8 mouse cellular contexts compared by ENCODE assay signal in the genomic region with DNA sequence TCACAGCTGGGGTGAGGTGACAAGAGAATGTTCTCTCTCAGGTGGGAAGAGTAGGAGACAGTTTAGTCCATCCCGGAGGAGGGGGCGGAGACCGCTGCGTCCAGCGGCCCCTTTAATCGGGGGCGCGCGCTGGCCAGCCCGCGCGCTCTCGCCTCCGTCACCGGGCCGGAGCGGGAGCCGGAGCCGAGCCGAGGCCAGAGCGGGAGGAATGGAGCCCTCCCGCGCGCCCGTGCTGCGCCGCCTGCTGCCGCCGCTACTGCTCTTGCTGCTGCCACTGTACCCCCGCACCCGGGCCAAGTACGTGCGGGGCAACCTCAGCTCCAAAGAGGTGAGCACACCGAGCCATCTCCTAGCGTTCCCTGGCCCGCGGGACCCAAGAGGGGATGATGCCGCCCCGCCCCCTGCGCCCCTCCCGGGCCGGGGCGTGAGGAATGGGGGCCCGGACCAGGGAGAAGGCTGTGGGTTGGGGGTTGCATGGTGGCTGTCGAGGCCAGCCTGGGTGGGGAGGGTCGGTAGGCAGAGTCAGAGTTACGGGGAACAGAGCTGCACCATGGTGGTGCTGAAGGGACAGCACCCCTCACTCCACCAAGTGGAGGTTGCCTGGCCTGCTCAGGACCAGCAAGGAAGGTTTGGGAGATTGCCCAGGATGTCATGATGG. TPM values are rescaled to one million over a fixed set of nuclear protein-coding genes. Genes with fewer than 3 reads are reported as not detected.
DNase-seq lines count a peak whose midpoint lies in the region; ATAC-seq and TF ChIP-seq lines count a peak whose summit lies in the region.

A gene (plus strand): TSS at position 151 of the 658 bp plus-strand sequence.

- no peaks in the 10 kb centered on the region for H3K9me3 ChIP-seq in embryonic facial prominence, embryonic 15.5 days (replicated peaks)
- no peaks in the 10 kb centered on the region for H3K9me3 ChIP-seq in intestine, embryonic 14.5 days (ENCODE audit: control insufficient read depth, low read length)

- no peak within 1 kb of the TSS for H3K9ac ChIP-seq in embryonic facial prominence, embryonic 15.5 days
- no peak within 1 kb of the TSS for H3K9ac ChIP-seq in intestine, embryonic 14.5 days (ENCODE audit: low read length)
- H3K9ac ChIP-seq in liver, adult 2 months (ENCODE audit: low read depth, low read length), result no peak within 1 kb of the TSS

- H3K36me3 ChIP-seq in embryonic facial prominence, embryonic 15.5 days, result no peaks in the 10 kb centered on the region
- H3K36me3 ChIP-seq in intestine, embryonic 14.5 days (ENCODE audit: control insufficient read depth, insufficient read depth, low read length), result no peaks in the 10 kb centered on the region
- H3K36me3 ChIP-seq in liver, adult 2 months (ENCODE audit: control insufficient read depth, insufficient read depth, low read length), result no peaks in the 10 kb centered on the region

- peak; percentile 55; the same call in 1 of the 2 replicates for ATAC-seq in embryonic facial prominence, embryonic 15.5 days (ENCODE audit: insufficient number of reproducible peaks, low FRiP score, low TSS enrichment, low read depth)
- peak; percentile 75; the same call in 1 of the 2 replicates for ATAC-seq in intestine, embryonic 14.5 days (replicated peaks; ENCODE audit: low FRiP score, low TSS enrichment, low read depth)

- TF ChIP-seq CTCF in liver, adult 2 months (IDR thresholded peaks at IDR 0.05; ENCODE audit: low read depth, low read length), result 0 out of 2 replicates have a peak, but pooled peaks have one; percentile 2

- DNase-seq in kidney, adult 18-20 months, result peak; percentile 41
- no peak for DNase-seq in kidney, adult 11 months
- DNase-seq in adrenal gland, postnatal 25 days, result peak; percentile 52
- peak; percentile 85 for DNase-seq in intestine, embryonic 14.5 days (ENCODE audit: low spot score)
- DNase-seq in liver, adult 2 months (ENCODE audit: extremely low read depth, low read depth, low spot score), result no peak
- peak; percentile 78 for DNase-seq in neural tube, embryonic 10.5 days (ENCODE audit: extremely low spot score, low spot score)
- no peak for DNase-seq in urinary bladder, adult 18-20 months (ENCODE audit: low spot score in 2 of 2)

- no peaks in the 10 kb centered on the region for H3K79me2 ChIP-seq in liver, adult 2 months (ENCODE audit: control insufficient read depth, insufficient read depth, low read length)

- H3K27me3 ChIP-seq in embryonic facial prominence, embryonic 15.5 days, result peaks cover 36% of the 10 kb centered on the region
- peaks cover 12% of the 10 kb centered on the region; the same call in 1 of the 2 replicates for H3K27me3 ChIP-seq in intestine, embryonic 14.5 days (replicated peaks; ENCODE audit: control insufficient read depth, insufficient read depth, low read length)
- peaks cover 4% of the 10 kb centered on the region for H3K27me3 ChIP-seq in liver, adult 2 months (ENCODE audit: control insufficient read depth, insufficient read depth, low read length)

- H3K4me3 ChIP-seq in embryonic facial prominence, embryonic 15.5 days (replicated peaks), result peak within 1 kb of the TSS; percentile 52
- peak within 1 kb of the TSS; percentile 47 for H3K4me3 ChIP-seq in intestine, embryonic 14.5 days (ENCODE audit: low read depth, low read length)
- peak within 1 kb of the TSS; percentile 52; the same call in 1 of the 2 replicates for H3K4me3 ChIP-seq in liver, adult 2 months (ENCODE audit: insufficient read depth, low read depth, low read length)

- H3K27ac ChIP-seq in embryonic facial prominence, embryonic 15.5 days (replicated peaks), result no peak within 1 kb of the TSS
- no peak within 1 kb of the TSS for H3K27ac ChIP-seq in intestine, embryonic 14.5 days (ENCODE audit: low read depth)
- H3K27ac ChIP-seq in liver, adult 2 months (replicated peaks; ENCODE audit: insufficient read depth, low read depth, low read length), result no peak within 1 kb of the TSS

- peak within 1 kb of the TSS; percentile 93 for H3K4me2 ChIP-seq in embryonic facial prominence, embryonic 15.5 days (replicated peaks)
- H3K4me2 ChIP-seq in intestine, embryonic 14.5 days (ENCODE audit: low read length), result peak within 1 kb of the TSS; percentile 95

- no peak for TF ChIP-seq POLR2A in liver, adult 2 months (IDR thresholded peaks at IDR 0.05; ENCODE audit: extremely low read depth, insufficient read depth, low read length)

- peaks cover 10% of the 10 kb centered on the region for H3K4me1 ChIP-seq in embryonic facial prominence, embryonic 15.5 days
- H3K4me1 ChIP-seq in intestine, embryonic 14.5 days (replicated peaks; ENCODE audit: control insufficient read depth, insufficient read depth, low read length), result 0 out of 2 replicates have a peak, but pooled peaks cover 3% of the 10 kb centered on the region
- H3K4me1 ChIP-seq in liver, adult 2 months (ENCODE audit: control insufficient read depth, insufficient read depth, low read length), result no peaks in the 10 kb centered on the region; the same call in 1 of the 2 replicates

- WGBS in embryonic facial prominence, embryonic 15.5 days, result under 1% methylated on average over 47 of the region's 47 CpGs
- WGBS in intestine, embryonic 14.5 days, result under 1% methylated on average over 45 of the region's 47 CpGs
- 2% methylated on average over 46 of the region's 47 CpGs for WGBS in liver, adult 2 months

RNA-seq across cellular contexts. Expression of the gene that starts here (rescaled TPM):
- total RNA-seq in adrenal gland, postnatal 25 days (2021), result 1.6 and 3.7 TPM in 2 replicates
- polyA plus RNA-seq in embryonic facial prominence, embryonic 15.5 days (2015; fragmentation: Nextera tagmentation; extraction: Ambion mirVana), result 1.2 and 1.8 TPM in 2 replicates
- 1.5 and 1.6 TPM in 2 replicates for polyA plus RNA-seq in intestine, embryonic 14.5 days (2014; fragmentation: Nextera tagmentation; extraction: Ambion mirVana)
- total RNA-seq in liver, adult 2 months (2014; rRNA removed), result not detected in 2 replicates
- polyA plus RNA-seq in liver, adult 2 months (2012; rRNA removed), result not detected in 2 replicates

Comparison
In these comparisons a context has a peak if more than half of its experiments do, and no peak if none do; other contexts are left out.
1. DNase-seq: peak in kidney, adult 18-20 months (single experiment), adrenal gland, postnatal 25 days (single experiment), intestine, embryonic 14.5 days (single experiment) and neural tube, embryonic 10.5 days (single experiment); none in kidney, adult 11 months (single experiment), liver, adult 2 months (single experiment) and urinary bladder, adult 18-20 months (0 of 2).
2. Peak in every context shown above with its lines, with median percentiles within 50 percentile points of each other: H3K4me3 ChIP-seq.